8 mouse cellular contexts compared by ENCODE assay signal in the genomic region with DNA sequence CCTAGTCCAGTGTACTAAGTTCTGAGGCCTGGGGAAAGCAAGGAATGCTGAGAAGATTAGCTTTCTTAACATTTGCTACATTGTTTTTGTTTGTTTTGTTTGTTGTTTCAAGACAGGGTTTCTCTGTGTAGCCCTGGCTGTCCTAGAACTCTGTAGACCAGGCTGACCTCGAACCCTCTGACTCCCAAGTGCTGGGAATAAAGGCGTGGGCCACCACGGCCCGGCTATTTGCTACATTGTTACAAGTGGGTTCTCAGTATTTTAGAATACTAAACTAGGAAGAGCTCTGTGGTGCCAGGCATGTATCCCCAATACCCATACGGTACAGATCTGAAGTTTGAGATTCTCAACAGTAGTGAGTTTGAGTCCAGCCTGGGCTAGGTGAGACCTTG. TPM values are rescaled to one million over a fixed set of nuclear protein-coding genes. Genes with fewer than 3 reads are reported as not detected.
A peak's percentile ranks its signal among the peaks of the same experiment; 100 is the strongest.
DNase-seq lines count a peak whose midpoint lies in the region; ATAC-seq and TF ChIP-seq lines count a peak whose summit lies in the region.

No protein-coding gene starts in this region.

- H3K27me3 ChIP-seq in embryonic facial prominence, embryonic 11.5 days (ENCODE audit: control insufficient read depth, insufficient read depth, low read length): no peaks in the 10 kb centered on the region
- no peaks in the 10 kb centered on the region for H3K27me3 ChIP-seq in hindbrain, postnatal 0 days (ENCODE audit: insufficient read depth, low read length)
- H3K27me3 ChIP-seq in midbrain, embryonic 16.5 days (ENCODE audit: control insufficient read depth, insufficient read depth, low read depth, low read length): no peaks in the 10 kb centered on the region

- H3K27ac ChIP-seq in layer of hippocampus, adult 2 months: no peak overlapping the region
- no peak overlapping the region for H3K27ac ChIP-seq in embryonic facial prominence, embryonic 11.5 days (replicated peaks; ENCODE audit: low read depth, low read length)
- no peak overlapping the region for H3K27ac ChIP-seq in hindbrain, postnatal 0 days
- H3K27ac ChIP-seq in midbrain, embryonic 16.5 days (ENCODE audit: low read length): no peak overlapping the region

- peak overlapping the region; percentile 62 for H3K4me3 ChIP-seq in layer of hippocampus, adult 2 months
- peak overlapping the region; percentile 66 for H3K4me3 ChIP-seq in embryonic facial prominence, embryonic 11.5 days (ENCODE audit: low read depth, low read length)
- peak overlapping the region; percentile 60 for H3K4me3 ChIP-seq in hindbrain, postnatal 0 days (ENCODE audit: low read length)
- H3K4me3 ChIP-seq in midbrain, embryonic 16.5 days (ENCODE audit: low read depth, low read length): peak overlapping the region; percentile 49

- peak overlapping the region; percentile 75 for H3K4me2 ChIP-seq in embryonic facial prominence, embryonic 11.5 days (ENCODE audit: low read depth, low read length)
- H3K4me2 ChIP-seq in hindbrain, postnatal 0 days (ENCODE audit: low read depth, low read length): peak overlapping the region; percentile 78
- peak overlapping the region; percentile 73 for H3K4me2 ChIP-seq in midbrain, embryonic 16.5 days (ENCODE audit: low read length)

- no peaks in the 10 kb centered on the region for H3K4me1 ChIP-seq in embryonic facial prominence, embryonic 11.5 days (ENCODE audit: control insufficient read depth, insufficient read depth, low read length)
- peaks cover 5% of the 10 kb centered on the region for H3K4me1 ChIP-seq in hindbrain, postnatal 0 days (ENCODE audit: insufficient read depth, low read length)
- H3K4me1 ChIP-seq in midbrain, embryonic 16.5 days (ENCODE audit: control insufficient read depth, insufficient read depth, low read length): peaks cover 7% of the 10 kb centered on the region; the same call in 1 of the 2 replicates

- WGBS in embryonic facial prominence, embryonic 11.5 days: 52% methylated on average over 5 of the region's 5 CpGs
- WGBS in hindbrain, postnatal 0 days: 45% methylated on average over 5 of the region's 5 CpGs
- WGBS in midbrain, embryonic 16.5 days: 48% methylated on average over 5 of the region's 5 CpGs

- no peak for DNase-seq in layer of hippocampus, adult 2 months (ENCODE audit: low spot score in 2 of 2)
- DNase-seq in layer of hippocampus, postnatal 25 days (ENCODE audit: extremely low spot score in 1 of 2, low spot score in 1 of 2): no peak
- DNase-seq in embryonic facial prominence, embryonic 11.5 days (ENCODE audit: low spot score): no peak
- no peak for DNase-seq in hindbrain, postnatal 0 days (ENCODE audit: low spot score)
- no peak for DNase-seq in right cerebral cortex, postnatal 4 days
- DNase-seq in thymus, adult 18-20 months: no peak
- no peak for DNase-seq in cerebellum, postnatal 36 days

- ATAC-seq in embryonic facial prominence, embryonic 11.5 days (replicated peaks; ENCODE audit: insufficient number of reproducible peaks, low FRiP score, low TSS enrichment, low read depth): no peak
- ATAC-seq in hindbrain, postnatal 0 days: no peak
- ATAC-seq in midbrain, embryonic 16.5 days: no peak

- no peaks in the 10 kb centered on the region for H3K9me3 ChIP-seq in embryonic facial prominence, embryonic 11.5 days (replicated peaks; ENCODE audit: control insufficient read depth, low read length)
- no peaks in the 10 kb centered on the region for H3K9me3 ChIP-seq in hindbrain, postnatal 0 days (ENCODE audit: low read length)
- H3K9me3 ChIP-seq in midbrain, embryonic 16.5 days (replicated peaks; ENCODE audit: control insufficient read depth, low read length, poor library complexity, severe bottlenecking): no peaks in the 10 kb centered on the region

- peak overlapping the region; percentile 68 for H3K9ac ChIP-seq in embryonic facial prominence, embryonic 11.5 days (replicated peaks; ENCODE audit: low read length)
- peak overlapping the region; percentile 38; the same call in 1 of the 2 replicates for H3K9ac ChIP-seq in hindbrain, postnatal 0 days (replicated peaks; ENCODE audit: low read length)
- peak overlapping the region; percentile 56 for H3K9ac ChIP-seq in midbrain, embryonic 16.5 days (ENCODE audit: low read depth, low read length)

- no peaks in the 10 kb centered on the region; the same call in none of the 2 replicates for H3K36me3 ChIP-seq in embryonic facial prominence, embryonic 11.5 days (replicated peaks; ENCODE audit: control insufficient read depth, insufficient read depth, low read depth, low read length)
- no peaks in the 10 kb centered on the region for H3K36me3 ChIP-seq in hindbrain, postnatal 0 days (ENCODE audit: insufficient read depth, low read length)
- no peaks in the 10 kb centered on the region; the same call in 1 of the 2 replicates for H3K36me3 ChIP-seq in midbrain, embryonic 16.5 days (ENCODE audit: control insufficient read depth, insufficient read depth, low read length)

- TF ChIP-seq CTCF in layer of hippocampus, adult 2 months (conservative IDR thresholded peaks at IDR 0.05): no peak
- no peak for TF ChIP-seq CTCF in hindbrain, postnatal 0 days (IDR thresholded peaks at IDR 0.05; ENCODE audit: low read depth)

RNA-seq across cellular contexts. Expression of gene Chaf1b, which starts 1.0 kb away (rescaled TPM):
- total RNA-seq in layer of hippocampus, adult 2 months (2021): 1 to 10 TPM in 1 of 2 experiments, under 1 TPM in 1; 0.74 to 1.1 TPM
- total RNA-seq in layer of hippocampus, postnatal 25 days (2021): 1 to 10 TPM; 1.8 to 2.2 TPM
- 130 and 138 TPM in 2 replicates for polyA plus RNA-seq in embryonic facial prominence, embryonic 11.5 days (2014; fragmentation: Nextera tagmentation; extraction: Ambion mirVana)
- total RNA-seq in hindbrain, postnatal 0 days (2014; rRNA removed): 9.3 and 11.4 TPM in 2 replicates
- 18.7 and 20.2 TPM in 2 replicates for polyA plus RNA-seq in hindbrain, postnatal 0 days (2015; fragmentation: Nextera tagmentation; extraction: Ambion mirVana)
- 12.4 and 15.1 TPM in 2 replicates for polyA plus RNA-seq in midbrain, embryonic 16.5 days (2015; fragmentation: Nextera tagmentation; extraction: Ambion mirVana)

RNA-seq across cellular contexts. Expression of gene Morc3, which starts 52.8 kb away (rescaled TPM):
- 10 to 100 TPM; 32.6 to 34.7 TPM for total RNA-seq in layer of hippocampus, adult 2 months (2021)
- 10 to 100 TPM; 29.2 to 29.9 TPM for total RNA-seq in layer of hippocampus, postnatal 25 days (2021)
- polyA plus RNA-seq in embryonic facial prominence, embryonic 11.5 days (2014; fragmentation: Nextera tagmentation; extraction: Ambion mirVana): 27.9 and 33.2 TPM in 2 replicates
- 19.2 and 25.2 TPM in 2 replicates for total RNA-seq in hindbrain, postnatal 0 days (2014; rRNA removed)
- 22.2 and 24.1 TPM in 2 replicates for polyA plus RNA-seq in hindbrain, postnatal 0 days (2015; fragmentation: Nextera tagmentation; extraction: Ambion mirVana)
- 32.7 and 37.7 TPM in 2 replicates for polyA plus RNA-seq in midbrain, embryonic 16.5 days (2015; fragmentation: Nextera tagmentation; extraction: Ambion mirVana)
